Mouse (Mus musculus): Measurements from ENCODE around the gene Gm20604. TPM values are rescaled to one million over a fixed set of nuclear protein-coding genes. Genes with fewer than 3 reads are reported as not detected.
A peak's percentile ranks its signal among the peaks of the same experiment; 100 is the strongest.

Gm20604 gene
- polyA plus RNA-seq, 1 experiment from 2014 or later, result 34.1 TPM

GRCm38 (mm10) chr12:102700453-102700852 lies 58.0 kb downstream of the Gm20604 start:
- ATAC-seq (ENCODE audit: low FRiP score) (no peak), DNase-seq (ENCODE audit: low spot score) (no peak)
- 79% methylated on average over 12 of the region's 12 CpGs for WGBS
- no peaks in the 10 kb centered on the region for H3K27me3 ChIP-seq (ENCODE audit: control insufficient read depth, insufficient read depth, low read length)
- peaks cover 24% of the 10 kb centered on the region for H3K4me1 ChIP-seq (replicated peaks; ENCODE audit: control insufficient read depth, insufficient read depth, low read length)
- H3K4me3 ChIP-seq (ENCODE audit: low read depth, low read length), result no peak overlapping the region
- H3K9me3 ChIP-seq (ENCODE audit: control insufficient read depth, low read length), result no peaks in the 10 kb centered on the region
- H3K4me2 ChIP-seq (replicated peaks; ENCODE audit: low read depth, low read length), result no peak overlapping the region
- H3K9ac ChIP-seq (ENCODE audit: low read depth, low read length), result no peak overlapping the region
- no peaks in the 10 kb centered on the region for H3K36me3 ChIP-seq (ENCODE audit: control insufficient read depth, insufficient read depth, low read length)
- no peak overlapping the region for H3K27ac ChIP-seq (ENCODE audit: low read depth, low read length)

- Histone ChIP-seq H3K4me1 (replicated peaks; ENCODE audit: control insufficient read depth, insufficient read depth, low read length) (peaks cover 23% of the 10 kb centered on the region), H3K9ac (ENCODE audit: low read depth, low read length) (0 out of 2 replicates have a peak overlapping the region, but pooled peaks have one; percentile 23), H3K27ac (ENCODE audit: low read depth, low read length) (peak overlapping the region; percentile 77), H3K4me2 (replicated peaks; ENCODE audit: low read depth, low read length) (no peak overlapping the region), H3K4me3 (ENCODE audit: low read depth, low read length) (no peak overlapping the region), H3K9me3 (ENCODE audit: control insufficient read depth, low read length) (no peaks in the 10 kb centered on the region), H3K36me3 (ENCODE audit: control insufficient read depth, insufficient read depth, low read length) (no peaks in the 10 kb centered on the region), H3K27me3 (ENCODE audit: control insufficient read depth, insufficient read depth, low read length) (no peaks in the 10 kb centered on the region)
- ATAC-seq (ENCODE audit: low FRiP score) (no peak), DNase-seq (ENCODE audit: low spot score) (no peak)
- WGBS, result 20% methylated on average over 1 of the region's 1 CpGs
These were observed 59.3 kb downstream of the Gm20604 start for GRCm38 (mm10) chr12:102699156-102699555.

DNA sequence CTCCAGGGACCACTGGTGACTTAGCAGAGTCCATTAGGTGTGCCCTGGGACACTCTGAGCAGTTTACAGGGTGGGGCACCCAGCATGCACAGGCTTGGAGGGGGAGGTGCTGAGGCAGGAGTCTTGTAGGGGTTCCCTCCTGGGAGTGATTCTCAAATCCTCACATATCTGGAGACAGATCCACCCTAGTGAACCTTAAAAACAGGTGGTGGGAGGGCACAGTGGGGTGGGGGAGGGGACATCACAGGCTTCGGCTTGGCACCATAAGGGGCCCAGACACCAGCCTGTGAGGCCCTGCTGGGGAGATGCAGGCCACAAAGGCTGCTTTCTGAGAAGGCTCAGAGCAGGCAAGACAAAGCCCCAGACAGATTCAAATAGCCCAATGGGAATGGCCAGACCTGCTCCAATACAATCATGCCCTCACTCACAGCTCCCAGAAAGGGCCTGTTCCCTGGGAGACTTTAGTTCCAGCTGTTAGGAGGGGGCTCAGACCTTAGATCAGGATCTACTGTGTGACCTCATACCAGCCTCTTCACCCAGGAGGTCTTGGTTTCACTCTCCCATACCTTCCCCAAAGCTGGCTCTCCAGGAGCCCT lies 60.3 kb downstream of the Gm20604 start:
- peak overlapping the region; percentile 77 for H3K27ac ChIP-seq (ENCODE audit: low read depth, low read length)

DNA sequence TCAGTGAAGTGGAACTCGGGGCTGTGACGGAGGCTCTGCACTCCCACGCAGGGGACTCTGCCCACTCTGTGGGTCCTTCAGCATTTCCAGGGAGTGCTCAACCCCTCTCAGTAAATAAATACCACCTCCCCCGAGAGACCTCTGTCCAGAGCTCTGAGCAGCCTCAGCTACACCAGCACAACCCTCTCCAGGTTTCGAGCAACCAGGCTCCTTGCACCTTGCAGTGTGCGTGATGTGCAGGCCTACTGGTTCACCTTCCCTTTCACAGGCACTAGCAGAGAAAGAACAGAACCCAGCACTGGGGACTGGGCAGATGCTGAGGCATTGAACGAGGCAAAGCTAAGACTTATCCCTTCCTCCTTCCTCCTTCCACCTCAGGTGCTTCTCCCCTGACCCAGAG lies 61.1 kb downstream of the Gm20604 start:
- H3K4me3 ChIP-seq (ENCODE audit: low read depth, low read length), result no peak overlapping the region
- ATAC-seq (ENCODE audit: low FRiP score) (no peak), DNase-seq (ENCODE audit: low spot score) (no peak)
- WGBS, result 78% methylated on average over 7 of the region's 7 CpGs
- H3K36me3 ChIP-seq (ENCODE audit: control insufficient read depth, insufficient read depth, low read length), result no peaks in the 10 kb centered on the region
- peak overlapping the region; percentile 77; the same call in 1 of the 2 replicates for H3K27ac ChIP-seq (ENCODE audit: low read depth, low read length)
- peaks cover 18% of the 10 kb centered on the region for H3K4me1 ChIP-seq (replicated peaks; ENCODE audit: control insufficient read depth, insufficient read depth, low read length)
- H3K27me3 ChIP-seq (ENCODE audit: control insufficient read depth, insufficient read depth, low read length), result no peaks in the 10 kb centered on the region
- no peak overlapping the region for H3K4me2 ChIP-seq (replicated peaks; ENCODE audit: low read depth, low read length)
- no peak overlapping the region for H3K9ac ChIP-seq (ENCODE audit: low read depth, low read length)
- no peaks in the 10 kb centered on the region for H3K9me3 ChIP-seq (ENCODE audit: control insufficient read depth, low read length)

More for the DNA sequence above, 60.3 kb downstream of the Gm20604 start:
- Histone ChIP-seq H3K4me3 (ENCODE audit: low read depth, low read length) (no peak overlapping the region), H3K9me3 (ENCODE audit: control insufficient read depth, low read length) (no peaks in the 10 kb centered on the region), H3K27me3 (ENCODE audit: control insufficient read depth, insufficient read depth, low read length) (no peaks in the 10 kb centered on the region), H3K36me3 (ENCODE audit: control insufficient read depth, insufficient read depth, low read length) (no peaks in the 10 kb centered on the region), H3K9ac (ENCODE audit: low read depth, low read length) (peak overlapping the region; percentile 37), H3K4me1 (replicated peaks; ENCODE audit: control insufficient read depth, insufficient read depth, low read length) (peaks cover 20% of the 10 kb centered on the region), H3K4me2 (replicated peaks; ENCODE audit: low read depth, low read length) (peak overlapping the region; percentile 5)
- WGBS, result 0% methylated on average over 1 of the region's 1 CpGs
- DNase-seq (ENCODE audit: low spot score) (peak; percentile 56), ATAC-seq (ENCODE audit: low FRiP score) (peak; percentile 71)

DNA sequence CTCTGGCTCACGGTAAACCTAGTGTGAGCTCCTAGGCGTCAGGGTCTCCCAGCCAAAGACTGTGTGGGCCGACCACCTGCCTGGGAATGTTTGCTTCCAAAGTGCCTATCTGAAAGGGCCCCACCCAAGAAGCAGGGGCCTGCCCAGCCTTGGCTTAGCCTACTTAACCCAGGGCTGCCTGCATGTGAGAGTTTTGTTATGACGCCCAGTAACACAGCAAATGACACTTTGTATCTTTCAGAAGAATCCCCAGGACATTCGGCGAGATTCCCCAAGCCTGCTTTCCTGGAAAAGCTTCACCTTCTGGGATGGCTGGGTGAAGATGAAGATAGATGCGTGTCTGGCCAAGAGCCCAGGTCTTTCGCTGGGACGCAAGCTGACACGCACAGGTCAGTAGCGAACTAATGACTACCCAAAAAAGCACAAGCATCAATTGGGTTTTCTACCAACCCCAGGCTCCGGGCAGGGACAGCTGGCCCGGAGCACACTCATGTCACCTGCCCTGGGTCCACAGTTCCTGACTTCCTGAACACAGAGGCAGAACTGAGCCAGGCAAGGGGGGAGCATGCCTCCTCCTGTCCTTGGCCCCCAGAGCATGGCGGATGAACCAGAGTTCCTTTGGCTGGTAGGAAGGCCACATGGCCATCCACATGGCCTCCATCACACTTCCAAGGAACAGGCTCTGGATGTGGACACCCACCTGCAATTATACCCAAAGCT lies 61.7 kb downstream of the Gm20604 start:
- Histone ChIP-seq H3K9ac (ENCODE audit: low read depth, low read length) (no peak overlapping the region), H3K4me1 (replicated peaks; ENCODE audit: control insufficient read depth, insufficient read depth, low read length) (peaks cover 16% of the 10 kb centered on the region), H3K4me3 (ENCODE audit: low read depth, low read length) (no peak overlapping the region), H3K4me2 (replicated peaks; ENCODE audit: low read depth, low read length) (no peak overlapping the region), H3K9me3 (ENCODE audit: control insufficient read depth, low read length) (no peaks in the 10 kb centered on the region), H3K36me3 (ENCODE audit: control insufficient read depth, insufficient read depth, low read length) (no peaks in the 10 kb centered on the region), H3K27ac (ENCODE audit: low read depth, low read length) (no peak overlapping the region), H3K27me3 (ENCODE audit: control insufficient read depth, insufficient read depth, low read length) (no peaks in the 10 kb centered on the region)
- DNase-seq (ENCODE audit: low spot score) (no peak), ATAC-seq (ENCODE audit: low FRiP score) (no peak)
- WGBS, result 88% methylated on average over 14 of the region's 14 CpGs

DNA sequence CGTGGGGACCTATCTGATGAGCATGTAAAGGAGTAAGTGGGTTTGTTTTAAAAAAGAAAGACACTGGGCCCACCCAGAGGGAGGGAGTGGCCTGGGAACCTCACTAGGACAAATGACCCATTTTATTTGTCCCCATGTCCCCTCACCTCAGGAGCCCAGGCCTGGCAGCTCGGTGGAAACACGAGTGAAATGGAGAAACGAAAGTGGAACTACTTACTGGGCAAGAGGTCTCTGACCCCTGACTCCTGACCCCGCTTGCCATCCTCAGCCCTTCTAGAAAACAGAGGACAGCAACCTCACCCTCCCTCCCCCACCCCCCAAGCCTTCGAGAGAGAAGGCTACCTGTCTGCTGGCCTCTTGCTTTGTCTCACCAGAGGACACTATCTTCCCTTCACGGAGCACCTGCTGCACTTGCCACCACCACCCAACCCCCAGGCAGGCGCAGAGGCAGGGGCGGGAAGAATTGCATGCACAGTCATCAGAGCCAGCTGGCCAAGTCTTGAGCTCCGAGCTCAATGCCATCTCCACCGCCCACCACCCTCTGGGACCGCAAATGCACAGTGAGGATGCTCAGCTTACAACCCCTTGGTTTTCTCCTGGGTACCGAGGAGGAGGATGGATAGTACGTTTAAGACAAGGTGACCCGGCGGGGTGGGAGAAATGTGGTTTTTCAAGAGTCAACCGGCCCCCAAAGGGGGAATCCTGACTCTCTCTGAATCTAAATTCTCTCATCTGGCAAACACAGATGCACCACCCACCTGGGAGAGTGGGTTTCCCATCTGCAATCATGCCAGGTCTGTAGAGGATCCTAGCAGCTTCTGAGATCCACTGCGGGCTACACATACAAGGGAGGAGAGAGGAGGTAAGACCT lies 62.9 kb downstream of the Gm20604 start:
- H3K4me1 ChIP-seq (replicated peaks; ENCODE audit: control insufficient read depth, insufficient read depth, low read length), result peaks cover 18% of the 10 kb centered on the region
- H3K4me2 ChIP-seq (replicated peaks; ENCODE audit: low read depth, low read length), result no peak overlapping the region
- H3K9ac ChIP-seq (ENCODE audit: low read depth, low read length), result no peak overlapping the region
- no peak overlapping the region for H3K27ac ChIP-seq (ENCODE audit: low read depth, low read length)
- no peak overlapping the region for H3K4me3 ChIP-seq (ENCODE audit: low read depth, low read length)
- no peaks in the 10 kb centered on the region for H3K36me3 ChIP-seq (ENCODE audit: control insufficient read depth, insufficient read depth, low read length)
- no peaks in the 10 kb centered on the region for H3K9me3 ChIP-seq (ENCODE audit: control insufficient read depth, low read length)
- H3K27me3 ChIP-seq (ENCODE audit: control insufficient read depth, insufficient read depth, low read length), result no peaks in the 10 kb centered on the region
- 53% methylated on average over 18 of the region's 18 CpGs for WGBS
- DNase-seq (ENCODE audit: low spot score) (no peak), ATAC-seq (ENCODE audit: low FRiP score) (no peak)

DNA sequence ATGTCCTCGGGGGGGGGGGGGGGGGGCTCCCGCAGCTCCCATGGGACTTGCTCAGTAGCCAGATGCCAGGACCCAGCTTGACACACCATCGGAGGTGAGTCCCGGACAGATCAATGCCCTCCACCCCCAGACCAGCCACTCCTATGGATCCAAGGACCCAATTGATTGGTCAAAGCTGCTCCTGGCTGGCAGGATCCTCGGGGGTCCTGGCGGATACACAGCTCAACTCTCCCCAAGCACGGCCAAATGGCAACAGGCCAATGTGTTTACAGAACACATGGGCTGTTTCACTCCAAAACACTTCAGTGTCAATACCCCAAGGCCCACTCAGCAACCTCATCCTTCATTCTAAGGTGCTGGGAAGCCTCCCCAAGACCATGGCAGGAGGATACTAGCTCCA lies 66.7 kb downstream of the Gm20604 start:
- Histone ChIP-seq H3K4me1 (replicated peaks; ENCODE audit: control insufficient read depth, insufficient read depth, low read length) (0 out of 2 replicates have a peak, but pooled peaks cover 2% of the 10 kb centered on the region), H3K27me3 (ENCODE audit: control insufficient read depth, insufficient read depth, low read length) (no peaks in the 10 kb centered on the region), H3K4me3 (ENCODE audit: low read depth, low read length) (no peak overlapping the region), H3K36me3 (ENCODE audit: control insufficient read depth, insufficient read depth, low read length) (no peaks in the 10 kb centered on the region), H3K9ac (ENCODE audit: low read depth, low read length) (no peak overlapping the region), H3K9me3 (ENCODE audit: control insufficient read depth, low read length) (no peaks in the 10 kb centered on the region), H3K4me2 (replicated peaks; ENCODE audit: low read depth, low read length) (no peak overlapping the region), H3K27ac (ENCODE audit: low read depth, low read length) (no peak overlapping the region)
- DNase-seq (ENCODE audit: low spot score) (no peak), ATAC-seq (ENCODE audit: low FRiP score) (no peak)
- WGBS, result 79% methylated on average over 6 of the region's 7 CpGs

Measured in hindbrain, embryonic 11.5 days (tissue).